Mouse (Mus musculus) heart, embryonic 15.5 days (tissue): ENCODE measurements around the gene Rasa2. TPM values are rescaled to one million over a fixed set of nuclear protein-coding genes. Genes with fewer than 3 reads are reported as not detected.

Experiments
- ATAC-seq: fragments of 200-750 bp; cut with Nextera tagmentation; replicated peaks from 2 replicates; pipeline ENCODE4 v1.8.0; 2017; ENCODE audit warnings: low read depth, moderate TSS enrichment; ENCODE audit not compliant: insufficient number of reproducible peaks, insufficient read depth, low FRiP score
- H3K27ac ChIP-seq: fragments of 300-500 bp; sonication (generic); 2 replicates; pipeline ENCODE4 v1.5.1; 2015; ENCODE audit warnings: mild to moderate bottlenecking, inconsistent platforms
- H3K27me3 ChIP-seq: fragments of 300-500 bp; sonication (generic); 2 replicates; pipeline ENCODE4 v1.6.1; 2015; ENCODE audit warnings: inconsistent platforms
- H3K36me3 ChIP-seq: fragments of 300-500 bp; sonication (generic); 2 replicates; pipeline ENCODE4 v1.6.1; 2015; ENCODE audit warnings: mild to moderate bottlenecking, inconsistent platforms
- H3K4me1 ChIP-seq: fragments of 300-500 bp; sonication (generic); replicated peaks from 2 replicates; pipeline ENCODE4 v1.6.1; 2015; ENCODE audit warnings: inconsistent platforms
- H3K4me2 ChIP-seq: fragments of 300-500 bp; sonication (generic); 2 replicates; pipeline ENCODE4 v1.6.1; 2015; ENCODE audit warnings: inconsistent platforms, mild to moderate bottlenecking, moderate library complexity
- H3K4me3 ChIP-seq: fragments of 300-500 bp; sonication (generic); 2 replicates; pipeline ENCODE4 v1.5.1; 2015; ENCODE audit warnings: mild to moderate bottlenecking, inconsistent platforms
- H3K9ac ChIP-seq: fragments of 300-500 bp; sonication (generic); 2 replicates; pipeline ENCODE4 v1.6.1; 2015; ENCODE audit warnings: mild to moderate bottlenecking, inconsistent platforms
- H3K9me3 ChIP-seq: fragments of 300-500 bp; sonication (generic); replicated peaks from 2 replicates; pipeline ENCODE4 v1.6.1; 2016; ENCODE audit warnings: inconsistent platforms
- WGBS: fragments of 180-500 bp; shearing (Covaris S2); methylation state at CpG from one replicate; pipeline ENCODE4 v1.1.7; 2015; ENCODE audit warnings: mixed read lengths; 5-methylcytosine and 5-hydroxymethylcytosine counted together
- polyA plus RNA-seq: library from polyadenylated mRNA; unstranded; fragments of >200 nt; fragmentation: Nextera tagmentation; extraction: Ambion mirVana; gene quantifications from 2 replicates; pipeline ENCODE4 v1.2.1, GENCODE M21; 2015

The Rasa2 gene
- polyA plus RNA-seq, 1 experiment from 2014 or later = 13.1 TPM

GRCm38 (mm10) chr9:96618448-96619176 is 12.8 kb downstream of the Rasa2 start:
- Histone ChIP-seq H3K27me3 (no peaks in the 10 kb centered on the region), H3K9me3 (no peaks in the 10 kb centered on the region), H3K4me1 (no peaks in the 10 kb centered on the region), H3K4me3 (no peak overlapping the region), H3K9ac (no peak overlapping the region), H3K4me2 (no peak overlapping the region), H3K27ac (no peak overlapping the region), H3K36me3 (no peaks in the 10 kb centered on the region)
- ATAC-seq = no peak
- WGBS = 77% methylated on average over 4 of the region's 4 CpGs

DNA sequence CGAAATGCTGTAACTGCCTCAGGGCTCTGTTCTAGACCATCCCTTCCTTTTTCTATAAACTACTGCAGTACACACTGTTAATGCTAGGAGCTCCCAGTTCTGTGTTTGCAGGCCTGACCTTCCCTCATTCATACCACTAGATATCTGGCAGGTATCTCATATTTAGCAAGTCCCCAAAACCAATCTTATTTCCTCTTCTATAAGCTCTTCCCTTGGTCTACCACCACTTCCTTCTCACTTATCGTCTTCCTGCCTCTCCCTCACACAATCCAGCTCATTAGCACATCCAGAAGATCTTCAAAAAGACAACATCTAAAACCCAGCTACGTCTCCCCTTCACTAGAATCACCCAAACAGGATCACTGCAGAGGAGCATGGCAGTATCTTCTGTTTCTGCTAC is 19.1 kb downstream of the Rasa2 start:
- 74% methylated on average over 3 of the region's 3 CpGs for WGBS
- Histone ChIP-seq H3K4me2 (no peak overlapping the region), H3K9ac (no peak overlapping the region), H3K4me3 (no peak overlapping the region), H3K4me1 (peaks cover 8% of the 10 kb centered on the region), H3K36me3 (peaks cover 22% of the 10 kb centered on the region), H3K9me3 (no peaks in the 10 kb centered on the region; the same call in 1 of the 2 replicates), H3K27me3 (no peaks in the 10 kb centered on the region), H3K27ac (no peak overlapping the region)
- ATAC-seq = no peak

DNA sequence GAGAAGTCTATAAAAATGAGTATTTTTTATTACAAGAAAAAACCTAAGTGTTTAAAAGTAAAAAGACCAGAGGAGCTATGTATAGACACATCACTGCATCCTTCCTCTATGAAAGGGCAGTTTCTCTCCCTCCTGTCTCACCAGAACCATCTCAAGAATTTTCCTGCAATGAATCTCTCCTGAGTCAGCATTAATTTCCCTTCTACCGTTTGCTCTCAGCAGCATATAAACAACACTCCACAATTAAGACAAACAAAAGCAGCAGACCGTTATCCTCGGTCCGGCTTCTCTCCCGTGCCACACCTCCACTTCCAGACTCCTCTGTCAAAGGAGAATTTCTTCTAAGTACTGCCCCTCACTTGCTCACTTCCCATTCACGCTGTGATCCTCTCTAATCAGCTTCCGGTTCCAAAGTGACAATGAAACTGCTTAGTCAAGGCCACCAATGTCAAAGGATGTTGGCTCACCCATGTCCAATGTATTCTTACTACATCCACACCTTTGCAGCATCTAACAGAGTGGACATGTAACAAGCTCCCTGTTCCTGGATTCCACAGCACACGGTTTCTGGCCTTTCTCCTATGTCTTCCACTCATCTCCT is 19.6 kb downstream of the Rasa2 start:
- Histone ChIP-seq H3K9me3 (no peaks in the 10 kb centered on the region; the same call in 1 of the 2 replicates), H3K4me2 (no peak overlapping the region), H3K36me3 (peaks cover 27% of the 10 kb centered on the region), H3K27ac (no peak overlapping the region), H3K4me3 (no peak overlapping the region), H3K4me1 (peaks cover 8% of the 10 kb centered on the region), H3K9ac (no peak overlapping the region), H3K27me3 (no peaks in the 10 kb centered on the region)
- no peak for ATAC-seq
- WGBS = 48% methylated on average over 8 of the region's 8 CpGs

- no peak for ATAC-seq
- peaks cover 30% of the 10 kb centered on the region for H3K36me3 ChIP-seq
- H3K27ac ChIP-seq = no peak overlapping the region
- H3K27me3 ChIP-seq = no peaks in the 10 kb centered on the region
- peaks cover 8% of the 10 kb centered on the region for H3K4me1 ChIP-seq
- no peaks in the 10 kb centered on the region; the same call in 1 of the 2 replicates for H3K9me3 ChIP-seq
- H3K4me2 ChIP-seq = no peak overlapping the region
- H3K9ac ChIP-seq = no peak overlapping the region
- H3K4me3 ChIP-seq = no peak overlapping the region
- 83% methylated on average over 2 of the region's 2 CpGs for WGBS
Measured at GRCm38 (mm10) chr9:96610813-96611212, 20.6 kb downstream of the Rasa2 start.

DNA sequence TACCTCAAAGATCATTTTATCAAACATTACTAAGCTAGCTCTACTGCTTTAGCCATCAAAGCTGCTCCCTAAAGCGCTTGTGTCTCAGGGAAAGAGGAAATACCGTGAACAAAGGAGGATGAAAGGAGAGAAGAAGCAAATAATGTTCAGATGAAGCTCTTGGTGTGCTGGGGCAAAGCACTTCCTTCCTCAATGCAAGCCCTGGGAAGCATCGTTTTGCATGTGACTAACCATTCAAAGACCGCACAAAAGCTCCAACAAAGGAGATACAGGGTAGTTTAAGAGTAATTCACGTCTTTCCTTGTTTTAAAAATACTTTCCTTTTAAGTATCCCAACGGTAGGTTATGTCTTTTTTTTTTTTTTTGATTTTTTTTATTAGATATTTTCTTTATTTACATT is 28.0 kb downstream of the Rasa2 start:
- H3K27me3 ChIP-seq = no peaks in the 10 kb centered on the region
- H3K4me2 ChIP-seq = no peak overlapping the region
- no peaks in the 10 kb centered on the region for H3K4me1 ChIP-seq
- 62% methylated on average over 6 of the region's 6 CpGs for WGBS
- H3K36me3 ChIP-seq = peaks cover 27% of the 10 kb centered on the region
- H3K27ac ChIP-seq = no peak overlapping the region
- no peaks in the 10 kb centered on the region; the same call in 1 of the 2 replicates for H3K9me3 ChIP-seq
- no peak overlapping the region for H3K9ac ChIP-seq
- ATAC-seq = no peak
- H3K4me3 ChIP-seq = no peak overlapping the region

DNA sequence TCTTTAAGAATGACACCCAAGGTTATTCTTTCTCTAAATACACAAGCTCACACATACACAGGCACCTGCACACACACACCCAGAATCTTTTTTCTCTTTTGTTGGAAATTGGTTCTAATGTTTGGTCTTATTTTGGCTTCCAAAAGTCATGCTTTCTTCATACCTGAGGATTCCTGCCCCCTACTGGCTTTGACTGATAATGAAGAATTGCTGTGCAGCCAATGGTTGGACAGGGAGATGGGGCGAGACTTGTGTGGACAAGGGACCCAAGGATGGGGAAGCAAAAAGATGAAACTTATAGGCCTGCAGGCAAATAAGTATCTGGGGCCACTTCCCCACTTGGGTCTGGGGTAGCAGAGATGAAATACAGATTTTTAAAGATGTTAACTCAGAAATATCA is 33.5 kb downstream of the Rasa2 start:
- Histone ChIP-seq H3K4me2 (no peak overlapping the region), H3K4me1 (no peaks in the 10 kb centered on the region), H3K4me3 (no peak overlapping the region), H3K9ac (no peak overlapping the region), H3K27me3 (no peaks in the 10 kb centered on the region), H3K9me3 (no peaks in the 10 kb centered on the region), H3K36me3 (peaks cover 15% of the 10 kb centered on the region), H3K27ac (no peak overlapping the region)
- WGBS = 80% methylated on average over 1 of the region's 1 CpGs
- no peak for ATAC-seq

GRCm38 (mm10) chr9:96592670-96593600 is 38.5 kb downstream of the Rasa2 start:
- no peak overlapping the region for H3K4me3 ChIP-seq
- no peak overlapping the region for H3K4me2 ChIP-seq
- H3K4me1 ChIP-seq = 0 out of 2 replicates have a peak, but pooled peaks cover 3% of the 10 kb centered on the region
- peaks cover 29% of the 10 kb centered on the region; the same call in 1 of the 2 replicates for H3K36me3 ChIP-seq
- no peak overlapping the region for H3K27ac ChIP-seq
- no peak for ATAC-seq
- H3K27me3 ChIP-seq = no peaks in the 10 kb centered on the region
- no peaks in the 10 kb centered on the region for H3K9me3 ChIP-seq
- 95% methylated on average over 11 of the region's 11 CpGs for WGBS
- H3K9ac ChIP-seq = no peak overlapping the region

DNA sequence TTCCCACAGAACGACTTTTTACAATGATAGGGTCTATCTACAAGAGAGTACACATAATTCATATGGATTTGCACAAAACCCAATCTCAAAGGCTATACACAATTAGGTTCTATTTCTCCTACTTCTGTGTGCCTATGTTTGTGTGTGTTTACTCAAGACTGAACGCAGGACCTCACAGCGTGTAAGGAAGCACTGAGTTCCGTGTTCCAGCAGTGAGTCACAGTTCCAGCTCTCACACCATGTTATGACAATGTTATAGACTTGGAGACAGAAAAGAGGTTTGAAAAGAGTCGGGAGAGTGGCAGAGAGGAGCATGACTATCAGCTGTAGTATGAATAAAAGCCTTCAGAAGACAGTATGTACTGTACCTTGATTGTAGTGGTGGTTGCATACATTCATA is 42.1 kb downstream of the Rasa2 start:
- no peaks in the 10 kb centered on the region for H3K27me3 ChIP-seq
- H3K27ac ChIP-seq = no peak overlapping the region
- no peak overlapping the region for H3K4me2 ChIP-seq
- ATAC-seq = no peak
- 88% methylated on average over 5 of the region's 5 CpGs for WGBS
- H3K9me3 ChIP-seq = no peaks in the 10 kb centered on the region
- no peak overlapping the region for H3K9ac ChIP-seq
- H3K4me1 ChIP-seq = 0 out of 2 replicates have a peak, but pooled peaks cover 3% of the 10 kb centered on the region
- H3K36me3 ChIP-seq = peaks cover 22% of the 10 kb centered on the region; the same call in 1 of the 2 replicates
- no peak overlapping the region for H3K4me3 ChIP-seq

- Histone ChIP-seq H3K27ac (no peak overlapping the region), H3K9me3 (no peaks in the 10 kb centered on the region), H3K36me3 (no peaks in the 10 kb centered on the region), H3K9ac (no peak overlapping the region), H3K4me2 (no peak overlapping the region), H3K4me1 (0 out of 2 replicates have a peak, but pooled peaks cover 3% of the 10 kb centered on the region), H3K4me3 (no peak overlapping the region), H3K27me3 (no peaks in the 10 kb centered on the region)
- ATAC-seq = no peak
- WGBS = 86% methylated on average over 2 of the region's 2 CpGs
Measured at GRCm38 (mm10) chr9:96583496-96583895, 47.9 kb downstream of the Rasa2 start.

DNA sequence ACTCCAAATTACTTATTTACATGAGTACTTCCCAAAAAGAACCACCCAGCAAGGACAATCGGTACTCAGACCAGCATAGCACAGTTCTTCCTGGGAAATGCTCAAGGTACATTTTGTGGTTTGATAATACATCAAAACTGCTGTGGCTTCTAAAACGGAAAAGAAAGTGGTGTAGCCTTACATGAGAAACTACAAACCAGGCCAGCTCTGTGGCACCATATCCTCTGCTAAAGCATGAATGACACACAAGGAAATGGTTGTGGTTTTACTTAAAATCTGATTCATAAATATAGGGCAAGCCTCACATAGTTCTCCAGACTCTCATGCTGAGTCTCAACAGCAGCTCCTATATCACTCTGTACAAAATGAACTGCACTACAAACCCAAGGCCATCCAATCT is 48.3 kb downstream of the Rasa2 start:
- H3K4me1 ChIP-seq = 0 out of 2 replicates have a peak, but pooled peaks cover under 1% of the 10 kb centered on the region
- no peak overlapping the region for H3K27ac ChIP-seq
- no peak overlapping the region for H3K4me3 ChIP-seq
- 70% methylated on average over 2 of the region's 2 CpGs for WGBS
- ATAC-seq = no peak
- H3K4me2 ChIP-seq = no peak overlapping the region
- no peaks in the 10 kb centered on the region for H3K36me3 ChIP-seq
- H3K9ac ChIP-seq = no peak overlapping the region
- H3K9me3 ChIP-seq = no peaks in the 10 kb centered on the region
- no peaks in the 10 kb centered on the region for H3K27me3 ChIP-seq

DNA sequence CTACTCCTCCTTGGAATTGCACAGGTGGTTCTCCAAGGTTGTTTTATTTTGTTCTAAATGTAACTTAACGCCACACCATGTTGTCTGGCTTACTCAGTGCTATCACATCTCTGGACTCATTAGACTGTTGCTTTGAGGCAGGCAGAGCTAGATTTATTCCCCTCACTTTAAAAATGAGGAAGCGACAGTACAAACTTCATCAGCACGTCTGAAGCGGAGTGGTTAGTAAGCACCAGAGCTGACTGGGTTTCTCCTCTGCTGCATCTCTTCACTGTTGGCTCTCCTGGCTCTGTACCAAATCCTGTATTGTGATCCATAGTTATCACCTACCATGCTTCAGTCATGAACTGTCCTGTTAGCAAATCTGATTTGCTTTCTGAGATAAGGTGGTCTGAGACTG is 53.2 kb downstream of the Rasa2 start:
- ATAC-seq = no peak
- 66% methylated on average over 4 of the region's 4 CpGs for WGBS
- Histone ChIP-seq H3K27me3 (no peaks in the 10 kb centered on the region), H3K4me2 (no peak overlapping the region), H3K9me3 (no peaks in the 10 kb centered on the region), H3K9ac (no peak overlapping the region), H3K36me3 (peaks cover 7% of the 10 kb centered on the region), H3K4me1 (no peaks in the 10 kb centered on the region), H3K4me3 (no peak overlapping the region), H3K27ac (no peak overlapping the region)
